In the genomic region with DNA sequence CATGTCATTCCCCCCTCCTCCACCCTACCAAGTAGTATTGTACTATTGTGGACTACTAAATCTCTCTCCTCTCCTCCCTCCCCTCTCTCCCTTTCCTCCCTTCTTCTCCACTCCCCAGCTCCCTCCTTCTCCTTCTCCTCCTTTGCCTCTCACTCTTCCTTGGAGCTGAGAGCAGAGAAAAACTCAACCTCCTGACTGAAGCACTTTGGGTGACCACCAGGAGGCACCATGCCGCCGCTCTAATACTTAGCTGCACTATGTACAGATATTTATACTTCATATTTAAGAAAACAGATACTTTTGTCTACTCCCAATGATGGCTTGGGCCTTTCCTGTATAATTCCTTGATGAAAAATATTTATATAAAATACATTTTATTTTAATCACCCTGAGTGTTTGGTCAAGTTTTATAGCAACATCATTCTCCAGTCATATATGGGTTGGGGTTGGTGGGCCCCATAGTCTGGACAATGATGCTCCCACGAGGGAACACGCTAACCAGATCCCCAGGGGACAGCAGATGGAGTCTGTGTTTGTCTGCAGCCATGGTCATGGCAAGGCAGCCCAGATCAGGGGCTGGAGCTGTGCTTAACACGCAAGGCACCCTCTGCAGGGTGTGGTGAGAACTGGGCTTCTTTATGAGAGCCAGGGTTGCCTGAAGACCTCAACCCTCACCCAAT, we compare ENCODE assay signal across 8 mouse cellular contexts. TPM values are rescaled to one million over a fixed set of nuclear protein-coding genes. Genes with fewer than 3 reads are reported as not detected.
DNase-seq lines count a peak whose midpoint lies in the region; ATAC-seq lines count a peak whose summit lies in the region.

No protein-coding gene starts in this region.

- no peaks in the 10 kb centered on the region for H3K36me3 ChIP-seq in embryonic facial prominence, embryonic 11.5 days (replicated peaks; ENCODE audit: control insufficient read depth, insufficient read depth, low read depth, low read length)
- H3K36me3 ChIP-seq in embryonic facial prominence, embryonic 10.5 days (replicated peaks), result no peaks in the 10 kb centered on the region
- H3K36me3 ChIP-seq in embryonic facial prominence, embryonic 14.5 days (ENCODE audit: control insufficient read depth, insufficient read depth, low read length), result no peaks in the 10 kb centered on the region
- H3K36me3 ChIP-seq in forebrain, embryonic 10.5 days (replicated peaks), result no peaks in the 10 kb centered on the region

- H3K27me3 ChIP-seq in embryonic facial prominence, embryonic 11.5 days (ENCODE audit: control insufficient read depth, insufficient read depth, low read length), result no peaks in the 10 kb centered on the region
- peaks cover 10% of the 10 kb centered on the region for H3K27me3 ChIP-seq in embryonic facial prominence, embryonic 10.5 days (replicated peaks; ENCODE audit: low read depth, poor library complexity, severe bottlenecking)
- H3K27me3 ChIP-seq in embryonic facial prominence, embryonic 14.5 days (replicated peaks; ENCODE audit: control insufficient read depth, insufficient read depth, low read length), result no peaks in the 10 kb centered on the region
- peaks cover 14% of the 10 kb centered on the region for H3K27me3 ChIP-seq in forebrain, embryonic 10.5 days (ENCODE audit: poor library complexity, severe bottlenecking)

- no peaks in the 10 kb centered on the region for H3K9me3 ChIP-seq in embryonic facial prominence, embryonic 11.5 days (replicated peaks; ENCODE audit: control insufficient read depth, low read length)
- no peaks in the 10 kb centered on the region for H3K9me3 ChIP-seq in embryonic facial prominence, embryonic 10.5 days
- H3K9me3 ChIP-seq in embryonic facial prominence, embryonic 14.5 days (ENCODE audit: control insufficient read depth, low read length), result no peaks in the 10 kb centered on the region
- no peaks in the 10 kb centered on the region for H3K9me3 ChIP-seq in forebrain, embryonic 10.5 days

- no peak overlapping the region for H3K4me2 ChIP-seq in embryonic facial prominence, embryonic 11.5 days (ENCODE audit: low read depth, low read length)
- no peak overlapping the region for H3K4me2 ChIP-seq in embryonic facial prominence, embryonic 14.5 days (ENCODE audit: low read depth, low read length)

- H3K4me3 ChIP-seq in embryonic facial prominence, embryonic 11.5 days (ENCODE audit: low read depth, low read length), result no peak overlapping the region
- H3K4me3 ChIP-seq in embryonic facial prominence, embryonic 10.5 days, result no peak overlapping the region
- no peak overlapping the region for H3K4me3 ChIP-seq in embryonic facial prominence, embryonic 14.5 days (ENCODE audit: low read depth, low read length)
- H3K4me3 ChIP-seq in forebrain, embryonic 10.5 days, result no peak overlapping the region

- ATAC-seq in embryonic facial prominence, embryonic 11.5 days (replicated peaks; ENCODE audit: insufficient number of reproducible peaks, low FRiP score, low TSS enrichment, low read depth), result no peak
- ATAC-seq in embryonic facial prominence, embryonic 14.5 days (ENCODE audit: low read depth), result no peak

- intact Hi-C loops in left cerebral cortex, postnatal 14 days (cut with DNase I), result loop anchor here (5.0 kb wide), 2 partner anchors 337 to 403 kb away; a partner anchor contains a TSS
- intact Hi-C loops in left cerebral cortex, postnatal 36 days (cut with DNase I), result loop anchor here (10.0 kb wide), 1 partner anchor 335 kb away; a partner anchor contains a TSS

- H3K27ac ChIP-seq in embryonic facial prominence, embryonic 11.5 days (replicated peaks; ENCODE audit: low read depth, low read length), result no peak overlapping the region
- H3K27ac ChIP-seq in embryonic facial prominence, embryonic 10.5 days (replicated peaks), result no peak overlapping the region
- no peak overlapping the region for H3K27ac ChIP-seq in embryonic facial prominence, embryonic 14.5 days (replicated peaks; ENCODE audit: low read depth, low read length)
- H3K27ac ChIP-seq in forebrain, embryonic 10.5 days, result no peak overlapping the region

- H3K4me1 ChIP-seq in embryonic facial prominence, embryonic 11.5 days (ENCODE audit: control insufficient read depth, insufficient read depth, low read length), result no peaks in the 10 kb centered on the region; the same call in 1 of the 2 replicates
- H3K4me1 ChIP-seq in embryonic facial prominence, embryonic 10.5 days, result no peaks in the 10 kb centered on the region; the same call in 1 of the 2 replicates
- no peaks in the 10 kb centered on the region for H3K4me1 ChIP-seq in embryonic facial prominence, embryonic 14.5 days (ENCODE audit: control insufficient read depth, insufficient read depth, low read length)
- H3K4me1 ChIP-seq in forebrain, embryonic 10.5 days, result no peaks in the 10 kb centered on the region

- H3K9ac ChIP-seq in embryonic facial prominence, embryonic 11.5 days (replicated peaks; ENCODE audit: low read length), result no peak overlapping the region
- H3K9ac ChIP-seq in embryonic facial prominence, embryonic 14.5 days (ENCODE audit: low read depth, low read length), result no peak overlapping the region

- DNase-seq in embryonic facial prominence, embryonic 11.5 days (ENCODE audit: low spot score), result peak; percentile 23
- no peak for DNase-seq in embryonic facial prominence, embryonic 10.5 days (ENCODE audit: low spot score)
- DNase-seq in left cerebral cortex, postnatal 14 days (ENCODE audit: low spot score in 2 of 2), result peak; percentile 44 to 64
- no peak for DNase-seq in left cerebral cortex, postnatal 36 days (ENCODE audit: low spot score in 2 of 2)
- peak; percentile 59 to 67 for DNase-seq in B cell, adult 2 months
- peak; percentile 6 for DNase-seq in embryonic facial prominence, embryonic 14.5 days (ENCODE audit: low spot score)
- DNase-seq in forebrain, embryonic 10.5 days (ENCODE audit: extremely low spot score, low spot score), result no peak
- DNase-seq in left cerebral cortex, adult 11 months (ENCODE audit: low spot score), result no peak

- WGBS in embryonic facial prominence, embryonic 11.5 days, result 61% methylated on average over 5 of the region's 5 CpGs
- WGBS in embryonic facial prominence, embryonic 10.5 days, result 69% methylated on average over 5 of the region's 5 CpGs
- 64% methylated on average over 5 of the region's 5 CpGs for WGBS in embryonic facial prominence, embryonic 14.5 days
- WGBS in forebrain, embryonic 10.5 days, result 63% methylated on average over 5 of the region's 5 CpGs

RNA-seq across cellular contexts. Expression of a gene that starts 24.8 kb away (rescaled TPM):
- 5.1 and 6.0 TPM in 2 replicates for polyA plus RNA-seq in embryonic facial prominence, embryonic 11.5 days (2014; fragmentation: Nextera tagmentation; extraction: Ambion mirVana)
- polyA plus RNA-seq in embryonic facial prominence, embryonic 10.5 days (2016; fragmentation: Nextera tagmentation; extraction: Ambion mirVana), result 2.3 and 2.8 TPM in 2 replicates
- total RNA-seq in left cerebral cortex, postnatal 14 days (2021), result 1 to 10 TPM; 6.5 to 7.5 TPM
- total RNA-seq in left cerebral cortex, postnatal 36 days (2021), result 1 to 10 TPM; 4.6 to 5.4 TPM
- polyA plus RNA-seq in embryonic facial prominence, embryonic 14.5 days (2014; fragmentation: Nextera tagmentation; extraction: Ambion mirVana), result 51.4 and 52.1 TPM in 2 replicates
- 2.0 and 2.6 TPM in 2 replicates for polyA plus RNA-seq in forebrain, embryonic 10.5 days (2016; fragmentation: Nextera tagmentation; extraction: Ambion mirVana)

RNA-seq across cellular contexts. Expression of a gene that starts 39.4 kb away (rescaled TPM):
- polyA plus RNA-seq in embryonic facial prominence, embryonic 11.5 days (2014; fragmentation: Nextera tagmentation; extraction: Ambion mirVana), result 0.49 and 1.0 TPM in 2 replicates
- 0.77 and 1.3 TPM in 2 replicates for polyA plus RNA-seq in embryonic facial prominence, embryonic 10.5 days (2016; fragmentation: Nextera tagmentation; extraction: Ambion mirVana)
- 1 to 10 TPM; 1.1 to 1.3 TPM for total RNA-seq in left cerebral cortex, postnatal 14 days (2021)
- under 1 TPM; 0.18 to 0.20 TPM for total RNA-seq in left cerebral cortex, postnatal 36 days (2021)
- 2.1 TPM in 2 replicates for polyA plus RNA-seq in embryonic facial prominence, embryonic 14.5 days (2014; fragmentation: Nextera tagmentation; extraction: Ambion mirVana)
- 0.89 and 0.93 TPM in 2 replicates for polyA plus RNA-seq in forebrain, embryonic 10.5 days (2016; fragmentation: Nextera tagmentation; extraction: Ambion mirVana)

Comparison
In these comparisons a context has a peak if more than half of its experiments do, and no peak if none do; other contexts are left out.
1. DNase-seq: peak in embryonic facial prominence, embryonic 11.5 days (single experiment), left cerebral cortex, postnatal 14 days (2 of 2), B cell, adult 2 months (2 of 2) and embryonic facial prominence, embryonic 14.5 days (single experiment); none in embryonic facial prominence, embryonic 10.5 days (single experiment), left cerebral cortex, postnatal 36 days (0 of 2), forebrain, embryonic 10.5 days (single experiment) and left cerebral cortex, adult 11 months (single experiment).